Mouse (Mus musculus) heart, adult 10 weeks (tissue): ENCODE data around the gene Scai. TPM values are rescaled to one million over a fixed set of nuclear protein-coding genes. Genes with fewer than 3 reads are reported as not detected.

Experiments used
- polyA plus RNA-seq: library from polyadenylated mRNA; stranded (reverse); fragments of 350-450 nt; fragmentation: Illumina TruSeq; extraction: RNeasy Lipid Tissue Mini Kit (QIAGEN cat#74804); gene quantifications from one replicate; pipeline ENCODE4 v1.2.3, GENCODE M21; 2014; ENCODE audit warnings: low read depth, low replicate concordance

Scai gene
- 3.5 TPM for polyA plus RNA-seq

DNA sequence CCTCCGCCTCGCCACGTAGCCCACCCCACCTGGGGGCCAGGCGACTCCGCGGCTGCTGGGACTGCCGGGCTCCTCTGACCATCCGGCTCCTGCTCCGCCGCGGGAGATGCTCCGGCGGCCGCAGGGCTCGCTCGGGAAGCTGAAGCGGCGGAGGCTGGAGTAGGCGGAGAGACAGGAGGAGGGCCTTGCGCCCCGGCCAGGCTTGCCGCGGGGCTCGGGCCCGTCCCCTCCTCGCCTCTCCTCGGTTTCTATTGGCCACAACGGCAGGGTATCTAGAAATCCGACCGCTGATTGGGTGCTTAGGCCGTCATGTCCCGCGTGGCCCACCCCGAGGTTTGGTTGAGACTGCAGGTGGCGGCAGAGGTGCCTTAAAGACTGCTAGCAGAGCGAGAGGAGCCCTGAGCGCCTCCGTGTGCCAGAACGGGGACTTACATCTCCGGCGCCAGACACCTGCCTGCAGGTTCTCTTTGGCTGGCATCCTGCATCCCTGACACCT lies at the start of gene Scai:
Gene Scai, minus strand, starts transcription at position 174 of the 496 bp plus-strand sequence.

DNA sequence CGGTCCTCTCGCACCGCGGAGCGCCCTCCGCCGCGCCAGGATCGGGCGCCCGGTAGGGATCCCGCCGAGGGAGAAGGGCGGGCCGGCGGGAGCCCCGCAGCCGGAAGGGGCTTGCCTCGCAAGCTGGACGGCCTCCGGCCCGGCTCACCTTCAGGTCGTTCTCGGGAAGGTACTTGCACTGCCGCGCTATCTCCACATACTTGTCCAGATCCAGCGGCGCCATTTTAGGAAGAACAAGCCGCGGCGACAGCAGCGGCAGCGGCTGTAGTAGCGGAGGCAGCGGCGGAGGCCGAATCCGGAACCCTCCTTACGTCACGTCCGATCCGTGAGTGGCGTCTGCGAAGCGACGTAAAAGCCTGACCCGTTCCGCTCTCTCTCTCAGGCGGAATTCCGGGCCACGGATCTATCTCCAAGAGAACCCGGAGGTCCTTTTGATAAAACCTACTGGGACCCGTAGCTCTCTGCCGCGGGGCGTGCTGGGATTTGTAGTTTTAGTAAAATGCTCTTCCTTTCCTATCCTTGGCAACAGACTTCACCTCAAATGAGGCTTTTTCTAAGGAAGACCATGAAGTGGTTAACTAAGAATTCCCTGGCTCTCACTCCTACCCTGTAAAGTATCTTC lies 35.6 kb upstream of the Scai start, which contains the start of gene Ppp6c:
Gene Ppp6c, minus strand, starts transcription at position 433 of the 622 bp plus-strand sequence.

DNA sequence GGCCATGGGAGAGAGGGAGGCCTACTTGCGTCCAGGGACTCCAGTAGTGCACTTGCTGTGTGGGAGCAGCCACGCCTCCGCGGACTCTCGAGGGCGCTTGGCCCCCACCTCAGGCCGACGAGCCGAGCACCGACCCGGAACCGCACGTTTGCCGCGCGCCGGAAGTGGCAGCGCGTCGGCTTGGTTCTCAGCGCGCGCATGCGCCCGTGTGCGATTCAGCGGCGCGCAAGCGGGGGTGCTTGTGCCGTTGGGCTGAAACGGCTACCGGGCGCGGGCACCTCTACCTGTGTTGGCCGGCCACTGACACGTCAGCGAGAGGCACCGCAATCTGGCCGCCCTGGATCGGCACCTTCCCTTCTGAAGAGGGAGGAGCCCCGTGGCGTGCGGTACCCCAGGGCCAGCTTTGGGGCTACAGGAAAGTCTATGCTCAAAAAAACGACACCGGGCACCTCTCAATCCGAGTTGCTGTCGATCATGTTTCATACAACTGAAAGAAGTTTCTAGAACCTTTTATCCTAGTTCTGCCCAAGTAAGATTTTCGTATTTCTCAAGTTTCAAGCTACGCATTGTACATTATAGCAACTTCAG lies 125.0 kb downstream of the Scai start, which contains the start of gene Golga1:
Gene Golga1, minus strand, starts transcription at position 142 of the 588 bp plus-strand sequence.

Other genes starting within 250 kb of the Scai start
- gene Wdr38, start 193.3 kb downstream of the Scai start, polyA plus RNA-seq: 0.16 TPM
- 97.2 TPM for gene Arpc5l, start 185.4 kb downstream of the Scai start, polyA plus RNA-seq
- 322 TPM for gene Rpl35, start 185.1 kb downstream of the Scai start, polyA plus RNA-seq
- gene Golga1, start 125.2 kb downstream of the Scai start, polyA plus RNA-seq: 18.6 TPM
- 36.4 TPM for gene Ppp6c, start 35.7 kb upstream of the Scai start, polyA plus RNA-seq